8 mouse cellular contexts compared by ENCODE assay signal in genomic region chr8:70774740-70775139, GRCm38 (mm10). TPM values are rescaled to one million over a fixed set of nuclear protein-coding genes. Genes with fewer than 3 reads are reported as not detected.
A peak's percentile ranks its signal among the peaks of the same experiment; 100 is the strongest.
DNase-seq lines count a peak whose midpoint lies in the region; ATAC-seq lines count a peak whose summit lies in the region.
"Had no signal": no experiment of that assay in that cellular context is flagged by ENCODE, and none has a peak within 500 bp of the region (broad histone marks: within the 10 kb centered on the region; RNA-seq: fewer than 3 reads in every experiment).

No protein-coding gene starts in this region.

- peak overlapping the region; percentile 96 for H3K27ac ChIP-seq in hindbrain, embryonic 10.5 days
- H3K27ac ChIP-seq in hindbrain, embryonic 16.5 days (ENCODE audit: low read depth, low read length): no peak overlapping the region
- no peak overlapping the region for H3K27ac ChIP-seq in embryonic facial prominence, embryonic 10.5 days (replicated peaks)
- H3K27ac ChIP-seq in forebrain, embryonic 16.5 days (ENCODE audit: low read length): no peak overlapping the region; the same call in 1 of the 2 replicates
- 0 out of 2 replicates have a peak overlapping the region, but pooled peaks have one; percentile 37 for H3K27ac ChIP-seq in midbrain, embryonic 14.5 days (replicated peaks; ENCODE audit: low read depth, low read length)
- H3K27ac ChIP-seq in kidney, embryonic 14.5 days (ENCODE audit: low read depth, low read length): no peak overlapping the region

- no peak overlapping the region for H3K4me2 ChIP-seq in hindbrain, embryonic 16.5 days (ENCODE audit: low read length)
- H3K4me2 ChIP-seq in forebrain, embryonic 16.5 days (ENCODE audit: low read length): no peak overlapping the region
- peak overlapping the region; percentile 72 for H3K4me2 ChIP-seq in midbrain, embryonic 14.5 days (ENCODE audit: low read length)
- H3K4me2 ChIP-seq in kidney, embryonic 14.5 days (replicated peaks; ENCODE audit: low read depth, low read length): no peak overlapping the region; the same call in 1 of the 2 replicates

- no peak for DNase-seq in hindbrain, embryonic 10.5 days (ENCODE audit: low spot score)
- no peak for DNase-seq in embryonic facial prominence, embryonic 10.5 days (ENCODE audit: low spot score)
- DNase-seq in midbrain, embryonic 14.5 days: no peak
- no peak for DNase-seq in frontal cortex, postnatal 14 days (ENCODE audit: low spot score in 2 of 2)
- DNase-seq: kidney, postnatal 4 days had no signal

- H3K4me3 ChIP-seq in hindbrain, embryonic 10.5 days: peak overlapping the region; percentile 79; the same call in 1 of the 2 replicates
- no peak overlapping the region for H3K4me3 ChIP-seq in hindbrain, embryonic 16.5 days (ENCODE audit: low read length)
- peak overlapping the region; percentile 82 for H3K4me3 ChIP-seq in embryonic facial prominence, embryonic 10.5 days
- H3K4me3 ChIP-seq in forebrain, embryonic 16.5 days (replicated peaks; ENCODE audit: low read length): no peak overlapping the region
- H3K4me3 ChIP-seq in midbrain, embryonic 14.5 days (replicated peaks; ENCODE audit: low read depth, low read length): no peak overlapping the region
- H3K4me3 ChIP-seq in kidney, embryonic 14.5 days (ENCODE audit: low read length): no peak overlapping the region

- no peak overlapping the region for H3K9ac ChIP-seq in hindbrain, embryonic 16.5 days (ENCODE audit: low read depth, low read length)
- H3K9ac ChIP-seq in forebrain, embryonic 16.5 days (replicated peaks; ENCODE audit: low read depth, low read length): 0 out of 2 replicates have a peak overlapping the region, but pooled peaks have one; percentile 14
- peak overlapping the region; percentile 99; the same call in 1 of the 2 replicates for H3K9ac ChIP-seq in midbrain, embryonic 14.5 days (replicated peaks; ENCODE audit: low read length)
- H3K9ac ChIP-seq in kidney, embryonic 14.5 days (ENCODE audit: low read depth, low read length): no peak overlapping the region

- peaks cover 72% of the 10 kb centered on the region for H3K36me3 ChIP-seq in hindbrain, embryonic 10.5 days
- peaks cover 38% of the 10 kb centered on the region for H3K36me3 ChIP-seq in hindbrain, embryonic 16.5 days (ENCODE audit: control insufficient read depth, insufficient read depth, low read length)
- H3K36me3 ChIP-seq in embryonic facial prominence, embryonic 10.5 days (replicated peaks): peaks cover 75% of the 10 kb centered on the region
- peaks cover 21% of the 10 kb centered on the region for H3K36me3 ChIP-seq in forebrain, embryonic 16.5 days (ENCODE audit: control insufficient read depth, insufficient read depth)
- peaks cover 62% of the 10 kb centered on the region for H3K36me3 ChIP-seq in midbrain, embryonic 14.5 days (ENCODE audit: control insufficient read depth, insufficient read depth, low read length)
- peaks cover 64% of the 10 kb centered on the region for H3K36me3 ChIP-seq in kidney, embryonic 14.5 days (ENCODE audit: control insufficient read depth, insufficient read depth, low read length)

- H3K4me1 ChIP-seq in hindbrain, embryonic 10.5 days (replicated peaks): peaks cover 54% of the 10 kb centered on the region
- peaks cover 45% of the 10 kb centered on the region for H3K4me1 ChIP-seq in hindbrain, embryonic 16.5 days (ENCODE audit: control insufficient read depth, insufficient read depth, low read depth, low read length)
- peaks cover 43% of the 10 kb centered on the region for H3K4me1 ChIP-seq in embryonic facial prominence, embryonic 10.5 days
- peaks cover 48% of the 10 kb centered on the region for H3K4me1 ChIP-seq in forebrain, embryonic 16.5 days (replicated peaks; ENCODE audit: control insufficient read depth, insufficient read depth, low read length)
- peaks cover 25% of the 10 kb centered on the region for H3K4me1 ChIP-seq in midbrain, embryonic 14.5 days (ENCODE audit: control insufficient read depth, insufficient read depth, low read length)
- peaks cover 32% of the 10 kb centered on the region for H3K4me1 ChIP-seq in kidney, embryonic 14.5 days (ENCODE audit: control insufficient read depth, insufficient read depth, low read length)

- no peaks in the 10 kb centered on the region for H3K9me3 ChIP-seq in hindbrain, embryonic 10.5 days
- H3K9me3 ChIP-seq in hindbrain, embryonic 16.5 days (ENCODE audit: control insufficient read depth, low read length): no peaks in the 10 kb centered on the region
- no peaks in the 10 kb centered on the region for H3K9me3 ChIP-seq in embryonic facial prominence, embryonic 10.5 days
- no peaks in the 10 kb centered on the region for H3K9me3 ChIP-seq in forebrain, embryonic 16.5 days (ENCODE audit: control insufficient read depth, low read length)
- no peaks in the 10 kb centered on the region for H3K9me3 ChIP-seq in midbrain, embryonic 14.5 days (ENCODE audit: control insufficient read depth, low read length)
- no peaks in the 10 kb centered on the region for H3K9me3 ChIP-seq in kidney, embryonic 14.5 days (ENCODE audit: control insufficient read depth, low read length)

- peaks cover 2% of the 10 kb centered on the region; the same call in 1 of the 2 replicates for H3K27me3 ChIP-seq in hindbrain, embryonic 10.5 days (ENCODE audit: insufficient read depth, poor library complexity, severe bottlenecking)
- no peaks in the 10 kb centered on the region for H3K27me3 ChIP-seq in hindbrain, embryonic 16.5 days (replicated peaks; ENCODE audit: control insufficient read depth, insufficient read depth, low read length)
- no peaks in the 10 kb centered on the region for H3K27me3 ChIP-seq in embryonic facial prominence, embryonic 10.5 days (replicated peaks; ENCODE audit: low read depth, poor library complexity, severe bottlenecking)
- H3K27me3 ChIP-seq in forebrain, embryonic 16.5 days (replicated peaks; ENCODE audit: control insufficient read depth, insufficient read depth, low read length): no peaks in the 10 kb centered on the region
- no peaks in the 10 kb centered on the region for H3K27me3 ChIP-seq in midbrain, embryonic 14.5 days (ENCODE audit: control insufficient read depth, insufficient read depth, low read length)
- no peaks in the 10 kb centered on the region for H3K27me3 ChIP-seq in kidney, embryonic 14.5 days (ENCODE audit: control insufficient read depth, insufficient read depth, low read length)

- WGBS in hindbrain, embryonic 10.5 days: 95% methylated on average over 18 of the region's 18 CpGs
- 94% methylated on average over 18 of the region's 18 CpGs for WGBS in hindbrain, embryonic 16.5 days
- 95% methylated on average over 18 of the region's 18 CpGs for WGBS in embryonic facial prominence, embryonic 10.5 days
- 95% methylated on average over 18 of the region's 18 CpGs for WGBS in forebrain, embryonic 16.5 days
- 94% methylated on average over 18 of the region's 18 CpGs for WGBS in midbrain, embryonic 14.5 days
- WGBS in kidney, embryonic 14.5 days: 95% methylated on average over 18 of the region's 18 CpGs

- no peak for ATAC-seq in hindbrain, embryonic 16.5 days
- ATAC-seq in forebrain, embryonic 16.5 days: no peak
- ATAC-seq in midbrain, embryonic 14.5 days (ENCODE audit: low FRiP score, low TSS enrichment): no peak
- no peak for ATAC-seq in kidney, embryonic 14.5 days (ENCODE audit: low FRiP score, low TSS enrichment)

RNA-seq across cellular contexts. Expression of gene Pik3r2, which starts 1.8 kb away (rescaled TPM):
- 73.4 and 82.1 TPM in 2 replicates for polyA plus RNA-seq in hindbrain, embryonic 10.5 days (2016; fragmentation: Nextera tagmentation; extraction: Ambion mirVana)
- polyA plus RNA-seq in hindbrain, embryonic 16.5 days (2015; fragmentation: Nextera tagmentation; extraction: Ambion mirVana): 115 and 118 TPM in 2 replicates
- polyA plus RNA-seq in embryonic facial prominence, embryonic 10.5 days (2016; fragmentation: Nextera tagmentation; extraction: Ambion mirVana): 79.2 and 79.8 TPM in 2 replicates
- polyA plus RNA-seq in forebrain, embryonic 16.5 days (2015; fragmentation: Nextera tagmentation; extraction: Ambion mirVana): 145 and 149 TPM in 2 replicates
- 79.2 and 84.7 TPM in 2 replicates for polyA plus RNA-seq in midbrain, embryonic 14.5 days (2014; fragmentation: Nextera tagmentation; extraction: Ambion mirVana)
- 33.3 and 49.1 TPM in 2 replicates for polyA plus RNA-seq in kidney, embryonic 14.5 days (2014; fragmentation: Nextera tagmentation; extraction: Ambion mirVana)

RNA-seq across cellular contexts. Expression of gene Mpv17l2, which starts 14.0 kb away (rescaled TPM):
- 35.0 and 40.6 TPM in 2 replicates for polyA plus RNA-seq in hindbrain, embryonic 10.5 days (2016; fragmentation: Nextera tagmentation; extraction: Ambion mirVana)
- polyA plus RNA-seq in hindbrain, embryonic 16.5 days (2015; fragmentation: Nextera tagmentation; extraction: Ambion mirVana): 48.6 and 49.9 TPM in 2 replicates
- 28.2 and 34.5 TPM in 2 replicates for polyA plus RNA-seq in embryonic facial prominence, embryonic 10.5 days (2016; fragmentation: Nextera tagmentation; extraction: Ambion mirVana)
- 49.3 and 49.8 TPM in 2 replicates for polyA plus RNA-seq in forebrain, embryonic 16.5 days (2015; fragmentation: Nextera tagmentation; extraction: Ambion mirVana)
- polyA plus RNA-seq in midbrain, embryonic 14.5 days (2014; fragmentation: Nextera tagmentation; extraction: Ambion mirVana): 37.1 and 39.0 TPM in 2 replicates
- 47.9 and 52.7 TPM in 2 replicates for polyA plus RNA-seq in kidney, embryonic 14.5 days (2014; fragmentation: Nextera tagmentation; extraction: Ambion mirVana)

RNA-seq across cellular contexts. Expression of gene Rab3a, which starts 20.3 kb away (rescaled TPM):
- 24.8 and 70.3 TPM in 2 replicates for polyA plus RNA-seq in hindbrain, embryonic 10.5 days (2016; fragmentation: Nextera tagmentation; extraction: Ambion mirVana)
- polyA plus RNA-seq in hindbrain, embryonic 16.5 days (2015; fragmentation: Nextera tagmentation; extraction: Ambion mirVana): 622 and 635 TPM in 2 replicates
- 13.6 and 16.2 TPM in 2 replicates for polyA plus RNA-seq in embryonic facial prominence, embryonic 10.5 days (2016; fragmentation: Nextera tagmentation; extraction: Ambion mirVana)
- 350 and 395 TPM in 2 replicates for polyA plus RNA-seq in forebrain, embryonic 16.5 days (2015; fragmentation: Nextera tagmentation; extraction: Ambion mirVana)
- polyA plus RNA-seq in midbrain, embryonic 14.5 days (2014; fragmentation: Nextera tagmentation; extraction: Ambion mirVana): 407 and 464 TPM in 2 replicates
- polyA plus RNA-seq in kidney, embryonic 14.5 days (2014; fragmentation: Nextera tagmentation; extraction: Ambion mirVana): 14.3 and 16.4 TPM in 2 replicates

RNA-seq across cellular contexts. Expression of gene Mast3, which starts 30.1 kb away (rescaled TPM):
- polyA plus RNA-seq in hindbrain, embryonic 10.5 days (2016; fragmentation: Nextera tagmentation; extraction: Ambion mirVana): 11.4 and 18.2 TPM in 2 replicates
- polyA plus RNA-seq in hindbrain, embryonic 16.5 days (2015; fragmentation: Nextera tagmentation; extraction: Ambion mirVana): 21.9 and 23.9 TPM in 2 replicates
- 12.4 and 13.9 TPM in 2 replicates for polyA plus RNA-seq in embryonic facial prominence, embryonic 10.5 days (2016; fragmentation: Nextera tagmentation; extraction: Ambion mirVana)
- polyA plus RNA-seq in forebrain, embryonic 16.5 days (2015; fragmentation: Nextera tagmentation; extraction: Ambion mirVana): 22.5 and 30.8 TPM in 2 replicates
- 22.7 and 24.3 TPM in 2 replicates for polyA plus RNA-seq in midbrain, embryonic 14.5 days (2014; fragmentation: Nextera tagmentation; extraction: Ambion mirVana)
- polyA plus RNA-seq in kidney, embryonic 14.5 days (2014; fragmentation: Nextera tagmentation; extraction: Ambion mirVana): 13.4 and 17.2 TPM in 2 replicates

RNA-seq across cellular contexts. Expression of gene Il12rb1, which starts 33.5 kb away (rescaled TPM):
- 0.05 TPM in 1 of 2 replicates, not detected in the other for polyA plus RNA-seq in hindbrain, embryonic 10.5 days (2016; fragmentation: Nextera tagmentation; extraction: Ambion mirVana)
- polyA plus RNA-seq in hindbrain, embryonic 16.5 days (2015; fragmentation: Nextera tagmentation; extraction: Ambion mirVana): 0.11 and 0.14 TPM in 2 replicates
- not detected in 2 replicates for polyA plus RNA-seq in embryonic facial prominence, embryonic 10.5 days (2016; fragmentation: Nextera tagmentation; extraction: Ambion mirVana)
- 0.08 and 0.09 TPM in 2 replicates for polyA plus RNA-seq in forebrain, embryonic 16.5 days (2015; fragmentation: Nextera tagmentation; extraction: Ambion mirVana)
- polyA plus RNA-seq in midbrain, embryonic 14.5 days (2014; fragmentation: Nextera tagmentation; extraction: Ambion mirVana): 0.45 TPM in 1 of 2 replicates, not detected in the other
- not detected in 2 replicates for polyA plus RNA-seq in kidney, embryonic 14.5 days (2014; fragmentation: Nextera tagmentation; extraction: Ambion mirVana)

Comparison
In these comparisons a context has a peak if more than half of its experiments do, and no peak if none do; other contexts are left out.
1. H3K27ac ChIP-seq: peak in hindbrain, embryonic 10.5 days (single experiment) and midbrain, embryonic 14.5 days (single experiment); none in hindbrain, embryonic 16.5 days (single experiment), embryonic facial prominence, embryonic 10.5 days (single experiment), forebrain, embryonic 16.5 days (single experiment) and kidney, embryonic 14.5 days (single experiment).
2. H3K4me3 ChIP-seq: peak in hindbrain, embryonic 10.5 days (single experiment) and embryonic facial prominence, embryonic 10.5 days (single experiment); none in hindbrain, embryonic 16.5 days (single experiment), forebrain, embryonic 16.5 days (single experiment), midbrain, embryonic 14.5 days (single experiment) and kidney, embryonic 14.5 days (single experiment).
3. H3K9ac ChIP-seq: peak in forebrain, embryonic 16.5 days (single experiment) and midbrain, embryonic 14.5 days (single experiment); none in hindbrain, embryonic 16.5 days (single experiment) and kidney, embryonic 14.5 days (single experiment).